Mouse (Mus musculus) left cerebral cortex, postnatal 25 days (tissue): Measurements from ENCODE around the gene Efna2. TPM values are rescaled to one million over a fixed set of nuclear protein-coding genes. Genes with fewer than 3 reads are reported as not detected.

Experiments used
- DNase-seq, 2 experiments: peaks; one replicate each; pipeline ENCODE4 v3.0.0; 2022; ENCODE audit warnings: low spot score in 2 of 2, mixed read lengths in 1 of 2
- intact Hi-C: fragments of 180-260 bp; cut with DNase I; formaldehyde crosslinking; loops from one replicate; pipeline ENCODE4 v1.15.1; 2025
- total RNA-seq, 2 experiments: library from RNA; stranded (reverse); gene quantifications; 2 replicates each; pipeline ENCODE4 v1.2.3; 2021

The Efna2 gene
- total RNA-seq, 2 experiments from 2014 or later: 9.2 to 9.9 TPM

DNA sequence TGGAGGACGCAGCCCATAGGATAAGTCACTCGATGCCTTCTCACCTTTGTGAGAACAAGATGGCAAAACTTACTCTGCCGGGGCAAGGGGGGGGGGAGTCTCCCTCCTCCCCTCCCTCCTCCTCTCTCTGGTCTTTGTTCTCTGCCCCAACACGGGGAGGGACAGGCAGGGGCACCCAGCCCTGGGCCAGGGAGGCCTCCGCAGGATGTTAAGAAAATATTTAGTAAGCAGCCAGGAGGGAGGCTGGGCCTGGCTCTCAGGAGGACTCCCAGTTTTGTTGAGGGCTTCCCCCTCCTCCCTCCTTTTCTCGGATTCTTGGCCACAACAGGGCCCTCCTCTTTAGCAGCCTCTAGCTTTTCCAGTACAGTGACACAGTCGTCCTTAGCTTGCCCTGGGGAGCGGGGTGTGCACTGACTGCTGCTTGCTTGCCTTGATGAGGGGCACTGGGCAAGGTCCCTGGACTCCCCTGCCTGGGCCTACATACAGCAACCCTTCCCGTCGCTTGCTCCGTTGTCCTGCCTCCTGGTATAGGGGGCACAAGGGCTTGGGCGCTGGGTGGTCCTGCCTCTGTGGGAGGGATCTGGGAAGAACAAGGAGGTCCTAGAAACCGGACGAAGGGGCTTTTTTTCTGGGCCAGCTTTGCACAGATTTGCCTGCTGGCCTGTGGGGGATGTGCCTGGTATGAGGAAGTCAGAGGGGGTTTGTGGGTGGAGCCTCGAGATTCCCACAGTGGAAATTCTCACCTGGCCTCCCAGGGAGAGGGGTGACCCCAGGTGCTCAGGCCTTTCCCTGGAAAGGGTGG, 27.0 kb upstream of the Efna2 start:
- peak in 1 of 2 experiments; percentile 50 for DNase-seq
- intact Hi-C loops: no loop called here

DNA sequence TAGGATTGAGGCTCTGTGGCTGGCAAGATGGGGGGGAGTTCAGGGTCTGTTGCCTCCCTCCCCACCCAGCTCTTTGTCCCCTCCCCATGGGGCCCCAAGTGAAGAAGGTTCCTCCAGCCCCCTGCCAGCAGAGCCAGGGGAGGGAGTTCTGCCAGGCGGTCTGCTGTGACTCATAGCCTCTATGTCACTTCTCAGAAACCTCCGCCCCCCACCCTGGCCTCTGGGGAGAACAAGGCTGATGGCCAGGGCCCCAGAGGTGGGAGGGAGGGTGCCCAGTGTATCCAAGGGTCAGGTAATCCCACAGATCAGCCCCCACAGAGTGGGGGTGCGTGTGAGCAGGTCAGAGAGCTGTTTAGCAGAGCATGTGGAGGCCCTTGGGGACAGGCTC, 26.4 kb upstream of the Efna2 start:
- no peak for DNase-seq
- intact Hi-C loops: no loop called here

- intact Hi-C loops: no loop called here
- DNase-seq: no peak
These were observed 25.6 kb upstream of the Efna2 start for GRCm38 (mm10) chr10:80153713-80154112.

GRCm38 (mm10) chr10:80154384-80154783, 24.9 kb upstream of the Efna2 start:
- no peak for DNase-seq
- intact Hi-C loops: no loop called here

DNA sequence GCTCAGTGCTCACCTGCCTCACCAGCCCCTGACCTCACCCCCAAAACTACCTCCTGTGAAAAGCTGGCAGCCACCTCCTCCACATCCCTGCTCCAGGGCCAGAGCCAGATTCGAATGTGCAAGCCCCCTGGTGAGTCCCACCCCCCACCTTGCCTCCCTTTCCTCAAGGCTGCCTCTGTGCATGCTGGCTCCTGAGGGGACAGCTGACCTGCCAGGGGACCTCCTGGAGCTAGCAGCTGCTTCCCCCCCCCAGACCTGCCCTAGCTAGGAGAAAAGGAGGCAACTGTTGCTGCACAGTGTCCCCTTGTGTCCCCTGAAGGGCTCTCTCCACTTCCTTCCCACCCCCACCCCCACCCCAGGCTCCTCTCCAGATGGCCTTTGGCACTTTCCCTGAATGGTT, 24.0 kb upstream of the Efna2 start:
- no peak for DNase-seq
- intact Hi-C loops: no loop called here

DNA sequence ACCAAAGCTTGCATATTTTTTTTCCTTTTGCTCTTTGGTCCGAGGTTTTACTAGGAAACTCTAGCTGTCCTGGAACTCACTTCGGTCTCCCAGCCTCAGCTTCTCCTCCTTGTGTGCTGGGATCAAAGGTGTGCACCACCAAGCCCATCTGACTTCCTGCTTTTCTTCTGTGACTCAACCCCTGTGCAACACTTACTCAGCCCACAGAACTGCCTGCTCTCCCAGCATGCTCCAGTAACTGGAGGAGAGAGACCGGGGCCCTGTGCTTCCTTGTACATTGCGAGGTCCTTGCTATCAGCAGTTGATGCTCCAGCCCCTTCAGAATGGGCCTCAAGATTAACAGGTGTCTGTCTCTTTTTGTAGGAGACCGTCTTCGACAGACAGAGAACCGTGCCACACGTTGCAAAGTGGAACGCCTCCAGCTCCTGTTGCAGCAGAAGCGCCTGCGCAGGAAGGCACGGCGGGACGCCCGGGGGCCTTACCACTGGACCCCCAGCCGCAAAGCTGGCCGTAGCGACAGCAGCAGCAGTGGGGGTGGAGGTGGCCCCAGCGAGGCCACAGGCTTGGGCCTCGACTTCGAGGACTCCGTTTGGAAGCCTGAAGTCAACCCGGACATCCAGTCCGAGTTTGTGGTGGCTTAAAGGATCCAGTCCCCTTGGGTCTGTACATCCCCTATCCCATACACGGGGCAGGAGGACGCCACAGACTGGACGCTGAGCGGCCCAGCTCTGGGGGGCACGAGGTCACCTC, 23.1 kb upstream of the Efna2 start:
- intact Hi-C loops: no loop called here
- peak in 1 of 2 experiments; percentile 63 for DNase-seq

GRCm38 (mm10) chr10:80156752-80157053, 22.6 kb upstream of the Efna2 start:
- DNase-seq: peak in 1 of 2 experiments; percentile 68
- intact Hi-C loops: loop anchor here (1.0 kb wide), 1 partner anchor 7 kb away; no protein-coding TSS in a partner anchor

DNA sequence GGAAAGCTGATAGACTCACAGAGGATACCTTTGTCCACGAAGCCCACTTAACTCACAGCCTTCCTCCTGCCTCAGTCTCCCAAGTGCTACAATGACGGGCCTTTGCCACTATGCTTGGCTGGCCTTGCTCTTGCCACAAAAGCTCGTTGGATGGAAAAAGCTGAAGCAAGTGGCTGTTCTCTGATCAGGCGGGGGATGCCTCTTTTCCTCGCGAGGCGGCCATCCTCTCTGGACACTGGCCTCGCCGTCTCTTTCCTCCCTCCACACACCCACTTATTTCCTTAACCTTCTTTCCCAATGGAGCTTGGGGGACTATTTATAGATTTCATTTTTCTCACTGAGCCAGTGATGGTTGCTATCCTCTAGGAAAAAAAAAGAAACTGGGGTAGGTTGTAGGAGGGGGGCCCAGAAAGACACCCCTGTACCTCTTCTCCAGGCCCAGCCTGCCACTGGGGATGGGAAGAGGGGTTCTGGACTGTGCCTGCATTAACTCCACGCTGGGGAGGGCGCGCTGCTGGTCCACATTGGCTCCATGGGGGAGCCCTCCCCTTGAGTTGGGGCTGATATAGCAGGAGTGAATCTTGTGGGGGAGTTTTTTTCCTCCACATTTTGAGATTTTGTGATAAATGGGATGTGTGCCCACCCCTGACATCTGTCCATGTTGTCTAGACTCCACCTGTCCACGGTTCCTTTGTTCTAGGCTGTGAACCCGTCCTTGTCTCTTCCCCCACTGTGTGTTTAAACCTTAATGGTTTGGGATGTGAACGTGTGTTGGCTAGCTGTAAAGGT, 21.9 kb upstream of the Efna2 start:
- intact Hi-C loops: loop anchor here (1.0 kb wide), 1 partner anchor 8 kb away; no protein-coding TSS in a partner anchor
- DNase-seq: peak in 1 of 2 experiments; percentile 72

- DNase-seq: peak in 1 of 2 experiments; percentile 63
- intact Hi-C loops: no loop called here
These were observed 20.8 kb upstream of the Efna2 start for GRCm38 (mm10) chr10:80158307-80158986.

DNA sequence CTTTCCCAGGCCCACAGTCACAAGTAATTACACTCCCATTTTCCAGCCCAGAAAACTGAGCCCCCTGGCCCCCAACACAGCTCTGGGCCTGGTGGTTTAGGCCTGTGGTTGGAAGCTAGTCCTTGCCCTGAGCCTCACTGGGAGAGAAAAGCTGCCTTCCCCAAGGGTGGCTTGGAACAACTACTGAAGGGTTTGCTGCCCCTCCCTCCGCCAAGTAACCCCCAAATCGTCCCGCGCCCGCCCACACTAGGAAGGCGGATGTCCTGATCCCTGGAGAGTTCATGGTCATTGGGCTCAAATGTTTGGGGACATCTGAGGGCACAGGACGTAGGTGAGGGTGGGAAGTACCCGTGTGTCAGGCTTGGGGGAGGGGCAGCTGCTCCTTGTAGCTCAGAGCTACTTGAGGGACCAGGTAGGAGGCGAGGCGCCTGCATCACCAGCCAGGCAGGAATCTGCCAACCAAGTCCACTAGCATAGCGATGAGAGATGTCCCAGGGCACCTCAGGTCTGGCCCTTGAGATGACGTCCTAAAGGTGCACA, 20.2 kb upstream of the Efna2 start:
- intact Hi-C loops: no loop called here

GRCm38 (mm10) chr10:80159561-80160454, 19.5 kb upstream of the Efna2 start:
- peak; percentile 99 for DNase-seq
- intact Hi-C loops: no loop called here

More for the DNA sequence above, 20.2 kb upstream of the Efna2 start:
- DNase-seq: peak in 1 of 2 experiments; percentile 56

DNA sequence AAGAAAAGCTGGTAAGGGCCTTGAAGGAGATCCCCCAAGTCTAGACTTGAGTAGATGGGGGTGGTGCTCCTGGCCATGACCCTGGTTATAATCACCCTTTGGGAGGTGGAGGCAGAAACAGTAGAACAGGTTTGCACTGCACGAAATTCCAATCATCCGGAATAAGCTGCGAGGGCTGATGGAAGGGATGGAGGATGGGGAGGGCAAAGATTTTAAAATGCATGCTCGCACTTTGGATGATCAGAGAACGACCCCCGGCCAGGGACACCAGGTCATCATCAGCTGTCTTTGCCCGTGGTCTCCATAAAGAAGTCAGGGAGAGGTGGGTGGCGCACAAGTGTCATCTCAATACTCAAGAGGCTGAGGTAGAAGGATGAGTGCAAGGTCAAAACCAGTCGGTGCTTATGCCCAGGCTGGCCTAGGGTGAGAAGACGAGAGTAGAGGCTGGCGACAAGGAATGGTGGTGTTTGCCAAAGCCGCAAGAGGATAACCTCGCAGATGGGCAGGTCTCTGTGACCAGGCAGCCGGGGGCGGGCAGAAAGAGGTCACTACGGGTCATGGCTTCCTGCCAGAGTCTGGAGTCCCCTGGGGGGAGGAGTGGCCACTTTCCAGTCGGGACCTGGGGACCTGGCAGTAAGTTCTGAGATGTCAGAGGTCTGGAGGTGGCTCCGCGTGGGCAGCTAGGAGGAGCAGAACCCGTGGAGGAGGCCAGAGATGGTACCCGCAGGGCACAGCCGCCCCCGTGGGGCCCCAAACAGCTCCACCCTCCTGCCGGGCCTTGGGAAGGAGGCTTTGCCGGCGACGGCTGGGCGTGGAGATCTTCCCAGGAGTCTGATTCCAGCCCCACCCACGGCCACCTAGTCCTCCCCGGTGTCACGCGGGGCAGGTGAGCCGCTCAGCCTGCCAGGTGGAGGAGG, 18.6 kb upstream of the Efna2 start:
- no peak for DNase-seq
- intact Hi-C loops: no loop called here

DNA sequence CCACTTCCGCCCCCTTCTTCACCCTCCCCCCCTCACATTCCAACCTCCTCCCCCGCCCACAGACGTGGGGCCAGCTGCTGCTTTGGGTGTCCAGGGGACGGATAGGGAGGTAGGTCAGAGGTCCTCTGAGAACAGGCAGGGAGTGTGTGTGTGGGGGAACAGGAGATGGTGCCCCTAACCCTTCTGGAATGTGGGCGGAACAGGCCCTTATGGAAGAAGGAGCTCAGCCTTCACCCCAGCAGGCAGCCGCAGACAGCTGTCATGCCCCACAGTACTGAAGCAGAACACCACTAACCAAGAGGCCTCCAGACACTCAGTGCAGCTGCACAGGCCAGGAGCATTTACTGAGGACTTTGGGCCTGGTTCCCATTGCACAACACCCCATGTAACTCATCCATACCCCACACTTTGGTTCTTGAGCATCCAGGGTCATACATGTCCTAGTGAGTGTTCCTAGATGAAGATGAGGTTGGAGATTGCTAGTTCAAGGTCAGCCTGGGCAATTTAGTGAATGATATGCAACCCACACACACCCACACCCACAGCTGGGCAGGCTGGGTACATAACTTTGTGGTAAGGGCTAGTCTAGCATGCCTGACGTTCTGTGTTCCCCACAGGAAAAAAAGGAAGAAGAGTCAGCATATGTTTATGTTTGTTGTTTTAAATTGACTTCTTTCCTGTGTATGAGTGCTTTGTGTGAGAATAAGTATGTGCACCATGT, 17.6 kb upstream of the Efna2 start:
- DNase-seq: no peak
- intact Hi-C loops: no loop called here

DNA sequence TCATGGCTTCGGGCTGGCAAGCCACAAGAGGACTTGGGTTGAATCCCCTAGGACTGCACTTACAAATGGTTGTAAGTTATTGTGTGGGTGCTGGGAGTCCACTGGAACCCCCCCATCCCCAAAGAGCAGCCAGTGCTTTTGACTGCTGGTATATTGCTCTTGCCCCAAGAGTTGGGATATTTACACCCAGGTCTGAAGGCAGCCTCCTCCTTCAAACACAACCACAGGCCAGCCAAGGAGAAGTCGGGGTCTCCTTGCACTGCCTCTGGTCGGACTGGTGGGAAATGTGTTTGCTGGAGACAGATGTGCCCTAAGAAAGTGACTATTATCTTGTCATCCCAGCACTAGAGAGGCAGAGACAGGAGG, 17.1 kb upstream of the Efna2 start:
- intact Hi-C loops: no loop called here
- no peak for DNase-seq

DNA sequence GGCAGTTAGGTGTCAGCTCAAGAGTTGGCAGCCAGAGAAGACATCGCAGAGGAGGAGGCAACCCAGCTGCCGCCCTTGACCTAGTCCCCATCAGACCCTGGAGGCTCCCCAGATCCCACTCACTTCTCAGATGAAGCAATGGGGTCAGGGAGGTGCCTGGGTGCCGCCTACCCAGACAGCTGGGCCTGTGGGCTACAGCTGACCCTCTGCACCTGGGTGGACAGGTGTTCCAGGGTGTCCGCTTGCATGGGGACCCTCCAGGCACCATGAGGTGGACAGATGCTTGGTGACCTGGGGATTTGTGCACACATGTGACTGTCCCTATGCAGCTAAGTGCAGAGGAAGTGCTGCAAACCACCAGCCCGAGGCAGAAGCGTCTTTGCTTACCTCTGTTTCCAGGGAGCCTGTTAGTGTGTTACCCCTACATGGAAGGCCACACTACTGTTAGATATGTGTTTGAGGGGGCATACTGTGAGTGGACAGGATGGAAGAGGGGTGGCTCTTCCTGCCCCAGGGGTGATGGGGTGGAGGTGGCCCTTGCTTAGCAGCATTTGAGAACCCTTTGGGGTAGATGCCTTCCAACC, 16.5 kb upstream of the Efna2 start:
- intact Hi-C loops: no loop called here
- no peak for DNase-seq

DNA sequence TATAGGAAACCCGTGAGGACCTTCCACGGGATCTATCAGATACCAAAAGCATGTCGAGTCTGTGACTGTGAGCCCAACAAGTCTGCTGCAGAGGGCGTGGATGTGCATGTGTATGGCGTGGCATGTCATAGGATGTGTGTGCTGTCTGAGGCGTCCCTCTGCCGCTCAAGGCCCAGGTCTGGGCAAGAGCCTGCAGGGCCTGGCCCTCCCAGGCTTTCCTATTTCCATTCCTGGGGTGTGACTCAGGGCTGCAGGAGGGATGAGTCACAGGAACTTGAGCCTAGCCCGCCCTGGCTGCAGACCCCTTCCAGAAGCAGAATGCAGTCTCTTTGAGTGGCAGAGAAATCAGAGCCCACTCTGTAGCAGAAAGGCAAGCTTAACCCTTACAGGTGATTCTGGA, 15.6 kb upstream of the Efna2 start:
- peak in 1 of 2 experiments; percentile 60 for DNase-seq
- intact Hi-C loops: no loop called here
